Mouse (Mus musculus): Measurements from ENCODE around the gene Eno2. TPM values are rescaled to one million over a fixed set of nuclear protein-coding genes. Genes with fewer than 3 reads are reported as not detected.

Gene Eno2
- polyA plus RNA-seq, 1 experiment from 2014 or later: 2.6 TPM

GRCm38 (mm10) chr6:124732476-124733370 is 36.8 kb downstream of the Eno2 start:
- H3K9me3 ChIP-seq (ENCODE audit: control insufficient read depth, low read length): no peaks in the 10 kb centered on the region
- H3K4me2 ChIP-seq: peak overlapping the region; percentile 73
- H3K27me3 ChIP-seq (replicated peaks; ENCODE audit: control insufficient read depth, insufficient read depth, low read length): no peaks in the 10 kb centered on the region
- 36% methylated on average over 19 of the region's 19 CpGs for whole genome bisulfite sequencing
- ATAC-seq (replicated peaks; ENCODE audit: low FRiP score) (peak; percentile 78), DNase-seq (ENCODE audit: low spot score) (peak; percentile 72)
- H3K36me3 ChIP-seq (ENCODE audit: control insufficient read depth, insufficient read depth, low read length): no peaks in the 10 kb centered on the region
- H3K27ac ChIP-seq (ENCODE audit: low read depth, low read length): peak overlapping the region; percentile 36
- H3K4me1 ChIP-seq (replicated peaks; ENCODE audit: control insufficient read depth, insufficient read depth, low read length): peaks cover 22% of the 10 kb centered on the region; the same call in 1 of the 2 replicates
- H3K4me3 ChIP-seq (ENCODE audit: low read depth, low read length): peak overlapping the region; percentile 53
- H3K9ac ChIP-seq (ENCODE audit: low read depth, low read length): peak overlapping the region; percentile 75

- no peak overlapping the region for H3K27ac ChIP-seq (ENCODE audit: low read depth, low read length)
- H3K4me3 ChIP-seq (ENCODE audit: low read depth, low read length): no peak overlapping the region
- no peaks in the 10 kb centered on the region for H3K9me3 ChIP-seq (ENCODE audit: control insufficient read depth, low read length)
- no peaks in the 10 kb centered on the region for H3K36me3 ChIP-seq (ENCODE audit: control insufficient read depth, insufficient read depth, low read length)
- H3K27me3 ChIP-seq (replicated peaks; ENCODE audit: control insufficient read depth, insufficient read depth, low read length): no peaks in the 10 kb centered on the region
- H3K9ac ChIP-seq (ENCODE audit: low read depth, low read length): no peak overlapping the region
- peaks cover 19% of the 10 kb centered on the region; the same call in 1 of the 2 replicates for H3K4me1 ChIP-seq (replicated peaks; ENCODE audit: control insufficient read depth, insufficient read depth, low read length)
- ATAC-seq (replicated peaks; ENCODE audit: low FRiP score): no peak
- H3K4me2 ChIP-seq: peak overlapping the region; percentile 73
- 88% methylated on average over 7 of the region's 7 CpGs for WGBS
- no peak for DNase-seq (ENCODE audit: low spot score)
Observed at GRCm38 (mm10) chr6:124731038-124731437, 38.4 kb downstream of the Eno2 start.

- Histone ChIP-seq H3K36me3 (ENCODE audit: control insufficient read depth, insufficient read depth, low read length) (no peaks in the 10 kb centered on the region; the same call in 1 of the 2 replicates), H3K9ac (ENCODE audit: low read depth, low read length) (peak overlapping the region; percentile 40; the same call in 1 of the 2 replicates), H3K9me3 (ENCODE audit: control insufficient read depth, low read length) (no peaks in the 10 kb centered on the region), H3K4me3 (ENCODE audit: low read depth, low read length) (0 out of 2 replicates have a peak overlapping the region, but pooled peaks have one; percentile 3), H3K4me1 (replicated peaks; ENCODE audit: control insufficient read depth, insufficient read depth, low read length) (peaks cover 19% of the 10 kb centered on the region), H3K27ac (ENCODE audit: low read depth, low read length) (no peak overlapping the region), H3K4me2 (peak overlapping the region; percentile 33), H3K27me3 (replicated peaks; ENCODE audit: control insufficient read depth, insufficient read depth, low read length) (no peaks in the 10 kb centered on the region)
- DNase-seq (ENCODE audit: low spot score) (no peak), ATAC-seq (replicated peaks; ENCODE audit: low FRiP score) (no peak)
- WGBS: 52% methylated on average over 8 of the region's 8 CpGs
Observed at GRCm38 (mm10) chr6:124729850-124730705, 39.4 kb downstream of the Eno2 start.

GRCm38 (mm10) chr6:124728621-124729020 is 40.9 kb downstream of the Eno2 start:
- H3K9ac ChIP-seq (ENCODE audit: low read depth, low read length): no peak overlapping the region
- DNase-seq (ENCODE audit: low spot score) (no peak), ATAC-seq (replicated peaks; ENCODE audit: low FRiP score) (no peak)
- peaks cover 21% of the 10 kb centered on the region for H3K4me1 ChIP-seq (replicated peaks; ENCODE audit: control insufficient read depth, insufficient read depth, low read length)
- 88% methylated on average over 10 of the region's 10 CpGs for WGBS
- H3K9me3 ChIP-seq (ENCODE audit: control insufficient read depth, low read length): no peaks in the 10 kb centered on the region
- H3K4me3 ChIP-seq (ENCODE audit: low read depth, low read length): no peak overlapping the region
- H3K4me2 ChIP-seq: no peak overlapping the region
- no peaks in the 10 kb centered on the region for H3K27me3 ChIP-seq (replicated peaks; ENCODE audit: control insufficient read depth, insufficient read depth, low read length)
- H3K27ac ChIP-seq (ENCODE audit: low read depth, low read length): no peak overlapping the region
- no peaks in the 10 kb centered on the region; the same call in 1 of the 2 replicates for H3K36me3 ChIP-seq (ENCODE audit: control insufficient read depth, insufficient read depth, low read length)

DNA sequence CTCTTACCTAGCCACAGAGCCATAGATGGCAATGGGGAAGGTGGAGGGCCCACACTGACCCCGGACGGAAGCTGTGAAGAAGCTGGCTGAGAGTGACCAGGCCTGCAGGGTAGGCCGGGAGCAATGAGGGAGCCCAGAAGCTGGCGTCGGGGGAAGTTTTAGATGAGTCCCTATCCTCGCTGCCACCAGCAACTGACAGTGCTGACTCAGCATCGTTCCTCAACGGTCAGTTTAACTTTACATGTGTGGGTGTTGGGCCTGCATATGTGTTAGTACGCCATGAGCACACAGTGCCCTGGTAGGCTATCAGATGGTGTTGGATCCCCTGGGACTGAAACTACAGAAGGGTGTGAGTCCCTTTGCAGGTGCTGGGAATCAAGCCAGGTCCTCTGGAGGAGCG is 45.0 kb downstream of the Eno2 start:
- Histone ChIP-seq H3K4me2 (no peak overlapping the region), H3K36me3 (ENCODE audit: control insufficient read depth, insufficient read depth, low read length) (no peaks in the 10 kb centered on the region; the same call in 1 of the 2 replicates), H3K9me3 (ENCODE audit: control insufficient read depth, low read length) (no peaks in the 10 kb centered on the region), H3K27ac (ENCODE audit: low read depth, low read length) (0 out of 2 replicates have a peak overlapping the region, but pooled peaks have one; percentile 22), H3K9ac (ENCODE audit: low read depth, low read length) (no peak overlapping the region), H3K27me3 (replicated peaks; ENCODE audit: control insufficient read depth, insufficient read depth, low read length) (no peaks in the 10 kb centered on the region), H3K4me3 (ENCODE audit: low read depth, low read length) (no peak overlapping the region), H3K4me1 (replicated peaks; ENCODE audit: control insufficient read depth, insufficient read depth, low read length) (peaks cover 14% of the 10 kb centered on the region)
- ATAC-seq (replicated peaks; ENCODE audit: low FRiP score) (no peak), DNase-seq (ENCODE audit: low spot score) (no peak)
- 66% methylated on average over 10 of the region's 10 CpGs for WGBS

- no peak overlapping the region for H3K27ac ChIP-seq (ENCODE audit: low read depth, low read length)
- no peaks in the 10 kb centered on the region for H3K9me3 ChIP-seq (ENCODE audit: control insufficient read depth, low read length)
- 61% methylated on average over 8 of the region's 8 CpGs for WGBS
- H3K4me3 ChIP-seq (ENCODE audit: low read depth, low read length): no peak overlapping the region
- H3K4me1 ChIP-seq (replicated peaks; ENCODE audit: control insufficient read depth, insufficient read depth, low read length): peaks cover 23% of the 10 kb centered on the region
- DNase-seq (ENCODE audit: low spot score): no peak
- no peaks in the 10 kb centered on the region; the same call in 1 of the 2 replicates for H3K36me3 ChIP-seq (ENCODE audit: control insufficient read depth, insufficient read depth, low read length)
- no peaks in the 10 kb centered on the region for H3K27me3 ChIP-seq (replicated peaks; ENCODE audit: control insufficient read depth, insufficient read depth, low read length)
- no peak overlapping the region for H3K9ac ChIP-seq (ENCODE audit: low read depth, low read length)
- no peak for ATAC-seq (replicated peaks; ENCODE audit: low FRiP score)
- H3K4me2 ChIP-seq: no peak overlapping the region
Observed at GRCm38 (mm10) chr6:124723541-124723940, 45.9 kb downstream of the Eno2 start.

DNA sequence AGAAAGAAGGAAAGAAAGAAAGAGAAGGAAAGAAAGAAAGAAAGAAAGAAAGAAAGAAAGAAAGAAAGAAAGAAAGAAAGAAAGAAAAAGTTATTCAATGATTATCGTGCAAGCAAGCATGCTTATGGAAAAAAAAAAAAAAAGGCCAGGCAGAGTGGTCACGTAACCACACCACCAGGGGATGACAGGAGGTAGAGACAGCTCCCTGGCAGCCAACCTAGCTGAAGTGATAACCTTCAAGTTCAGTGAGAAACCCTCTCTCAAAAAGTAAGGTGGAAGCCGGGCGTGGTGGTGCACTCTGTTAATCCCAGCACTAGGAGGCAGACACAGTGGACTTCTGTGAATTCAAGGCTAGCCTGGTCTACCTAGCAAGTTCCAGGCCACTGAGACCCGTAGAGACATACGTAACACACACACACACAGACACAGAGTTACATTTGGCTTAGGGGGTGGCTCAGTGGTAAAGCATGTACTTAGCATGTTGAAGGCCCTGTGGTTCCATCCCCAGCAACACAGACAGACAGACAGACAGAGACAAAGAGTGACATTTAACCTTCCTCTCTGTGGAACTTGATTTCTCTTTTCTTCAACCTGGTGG is 46.5 kb downstream of the Eno2 start:
- Histone ChIP-seq H3K9ac (ENCODE audit: low read depth, low read length) (0 out of 2 replicates have a peak overlapping the region, but pooled peaks have one; percentile 25), H3K36me3 (ENCODE audit: control insufficient read depth, insufficient read depth, low read length) (no peaks in the 10 kb centered on the region; the same call in 1 of the 2 replicates), H3K27me3 (replicated peaks; ENCODE audit: control insufficient read depth, insufficient read depth, low read length) (no peaks in the 10 kb centered on the region), H3K9me3 (ENCODE audit: control insufficient read depth, low read length) (no peaks in the 10 kb centered on the region), H3K4me2 (no peak overlapping the region), H3K27ac (ENCODE audit: low read depth, low read length) (no peak overlapping the region), H3K4me3 (ENCODE audit: low read depth, low read length) (no peak overlapping the region), H3K4me1 (replicated peaks; ENCODE audit: control insufficient read depth, insufficient read depth, low read length) (peaks cover 29% of the 10 kb centered on the region)
- 81% methylated on average over 6 of the region's 6 CpGs for WGBS
- ATAC-seq (replicated peaks; ENCODE audit: low FRiP score): no peak
- DNase-seq (ENCODE audit: low spot score): no peak

DNA sequence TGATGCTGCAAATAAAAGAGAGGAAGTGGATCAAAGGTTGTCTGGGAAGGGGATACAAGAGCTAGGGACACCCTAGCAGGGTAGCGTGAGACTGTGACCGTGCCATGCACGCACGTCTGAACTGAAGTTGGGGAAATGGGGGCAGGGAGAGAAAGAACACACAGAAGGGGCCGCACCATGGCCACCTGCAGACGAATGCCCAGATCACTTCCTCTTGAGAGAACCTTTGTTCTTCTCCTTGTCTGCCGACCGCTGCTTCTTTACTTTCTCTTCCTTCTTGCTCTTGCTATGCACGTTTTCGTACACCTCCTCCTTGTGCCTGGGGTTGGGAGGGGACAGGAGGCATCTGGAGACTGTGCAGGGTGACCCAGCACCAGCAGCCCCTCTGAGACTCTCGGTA is 48.6 kb downstream of the Eno2 start:
- no peak for ATAC-seq (replicated peaks; ENCODE audit: low FRiP score)
- H3K4me1 ChIP-seq (replicated peaks; ENCODE audit: control insufficient read depth, insufficient read depth, low read length): peaks cover 32% of the 10 kb centered on the region

More for the DNA sequence above, 48.6 kb downstream of the Eno2 start:
- Histone ChIP-seq H3K4me2 (no peak overlapping the region), H3K9me3 (ENCODE audit: control insufficient read depth, low read length) (no peaks in the 10 kb centered on the region), H3K27me3 (replicated peaks; ENCODE audit: control insufficient read depth, insufficient read depth, low read length) (no peaks in the 10 kb centered on the region), H3K9ac (ENCODE audit: low read depth, low read length) (no peak overlapping the region), H3K27ac (ENCODE audit: low read depth, low read length) (no peak overlapping the region), H3K4me3 (ENCODE audit: low read depth, low read length) (no peak overlapping the region), H3K36me3 (ENCODE audit: control insufficient read depth, insufficient read depth, low read length) (peaks cover 14% of the 10 kb centered on the region; the same call in 1 of the 2 replicates)
- 70% methylated on average over 11 of the region's 11 CpGs for WGBS
- no peak for DNase-seq (ENCODE audit: low spot score)
